Mouse (Mus musculus): ENCODE results near the gene Tnpo2. TPM values are rescaled to one million over a fixed set of nuclear protein-coding genes. Genes with fewer than 3 reads are reported as not detected.
A peak's percentile ranks its signal among the peaks of the same experiment; 100 is the strongest.

Gene Tnpo2
- total RNA-seq (2015; ENCODE audit: low replicate concordance) (24.9 and 35.6 TPM in 2 replicates), total RNA-seq (2017; ENCODE audit: low replicate concordance) (31.8 and 40.2 TPM in 2 replicates)

DNA sequence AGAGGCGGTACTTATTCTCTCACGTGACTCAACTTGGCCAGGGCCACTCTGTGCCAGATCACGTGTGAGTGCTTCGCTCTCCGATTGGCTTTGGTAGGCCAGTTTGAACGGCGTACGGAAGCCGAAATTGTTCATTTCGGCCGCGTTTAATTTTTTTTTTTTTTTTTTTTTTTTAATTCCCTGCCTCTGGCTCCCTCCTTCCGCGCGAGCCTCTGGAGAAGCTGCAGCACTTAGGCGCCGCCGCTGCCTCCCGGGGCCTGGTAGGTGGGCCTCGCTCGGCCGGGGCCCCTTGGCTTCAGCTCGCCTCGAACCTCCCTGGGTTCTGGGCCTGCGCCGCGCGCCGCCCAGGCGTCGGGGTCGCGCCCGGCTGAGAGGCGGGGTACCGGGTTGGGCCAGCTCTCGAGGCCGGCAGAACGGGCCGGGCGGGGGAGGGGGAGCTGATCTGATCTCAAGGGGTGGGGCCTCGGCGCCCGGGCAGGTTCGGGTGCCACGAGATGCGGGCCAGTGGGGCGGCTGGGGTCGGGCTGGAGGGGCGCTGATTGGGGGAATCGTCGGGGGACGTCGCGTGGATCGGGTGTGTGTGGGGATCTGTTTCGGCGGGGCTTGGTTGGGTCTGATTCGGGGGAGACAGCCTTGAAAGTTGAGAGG lies at the start of gene Tnpo2:
Gene Tnpo2, plus strand, starts transcription at position 198 of the 648 bp plus-strand sequence.
- ATAC-seq (replicated peaks; ENCODE audit: low FRiP score, poor library complexity, severe bottlenecking): peak; percentile 89

DNA sequence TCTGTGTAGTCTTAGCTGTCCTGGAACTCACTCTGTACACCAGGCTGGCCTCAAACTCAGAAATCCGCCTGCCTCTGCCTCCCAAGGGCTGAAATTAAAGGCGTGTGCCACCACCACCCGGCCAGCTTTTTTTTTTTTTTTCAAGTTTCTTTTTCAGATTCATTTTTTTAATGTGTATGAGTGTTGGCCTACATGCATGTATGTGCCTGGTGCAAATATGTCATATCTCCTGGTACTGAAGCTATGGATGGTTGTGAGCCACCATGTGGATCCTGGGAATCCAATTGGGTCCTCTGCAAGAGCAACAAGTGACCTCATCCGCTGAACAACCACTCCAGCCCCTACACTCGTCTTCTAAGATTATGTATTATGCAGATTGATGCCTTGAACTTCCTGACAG lies 49.3 kb upstream of the Tnpo2 start:
- no peak for ATAC-seq (replicated peaks; ENCODE audit: low FRiP score, poor library complexity, severe bottlenecking)

DNA sequence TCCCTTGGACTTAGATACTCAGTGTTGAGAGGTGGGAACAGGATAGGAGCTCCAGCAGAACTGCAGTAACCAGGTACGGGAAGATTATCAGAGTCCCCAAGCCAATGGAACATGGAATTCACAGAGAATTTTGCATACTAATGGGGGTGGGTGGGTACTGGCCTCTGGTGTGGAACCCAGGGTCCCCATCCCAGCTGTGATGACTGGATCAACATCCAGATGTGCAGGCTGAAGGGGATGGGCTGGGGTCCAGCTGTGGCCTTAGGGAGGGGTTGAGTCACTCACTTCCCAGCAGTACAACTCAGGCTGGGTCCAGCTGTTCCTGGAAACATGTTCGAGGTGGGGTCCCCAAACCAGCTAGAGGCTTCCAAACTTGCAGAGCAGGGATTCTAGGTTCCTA lies 48.8 kb upstream of the Tnpo2 start:
- ATAC-seq (replicated peaks; ENCODE audit: low FRiP score, poor library complexity, severe bottlenecking): no peak

DNA sequence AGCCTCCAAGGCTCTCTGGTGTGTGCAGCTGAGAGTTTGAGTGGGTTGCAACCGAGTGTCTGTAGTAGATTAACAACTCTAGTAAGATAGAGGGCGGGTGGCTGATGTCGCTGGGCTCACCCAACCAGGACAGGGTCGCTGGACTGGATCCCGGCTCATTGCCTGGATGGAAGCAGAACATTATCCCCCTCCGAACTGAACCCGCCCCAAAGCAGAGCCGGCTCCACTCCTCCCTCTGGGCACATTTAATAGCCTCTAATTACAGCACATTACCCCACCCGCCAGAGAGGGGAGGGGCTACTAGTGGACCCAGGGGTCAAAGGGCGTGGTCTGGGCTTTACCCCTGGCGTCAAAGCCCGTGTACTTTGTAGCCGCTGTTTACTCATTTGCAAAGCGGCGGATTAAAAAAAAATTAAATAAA lies 47.4 kb upstream of the Tnpo2 start:
- peak; percentile 39 for ATAC-seq (replicated peaks; ENCODE audit: low FRiP score, poor library complexity, severe bottlenecking)

DNA sequence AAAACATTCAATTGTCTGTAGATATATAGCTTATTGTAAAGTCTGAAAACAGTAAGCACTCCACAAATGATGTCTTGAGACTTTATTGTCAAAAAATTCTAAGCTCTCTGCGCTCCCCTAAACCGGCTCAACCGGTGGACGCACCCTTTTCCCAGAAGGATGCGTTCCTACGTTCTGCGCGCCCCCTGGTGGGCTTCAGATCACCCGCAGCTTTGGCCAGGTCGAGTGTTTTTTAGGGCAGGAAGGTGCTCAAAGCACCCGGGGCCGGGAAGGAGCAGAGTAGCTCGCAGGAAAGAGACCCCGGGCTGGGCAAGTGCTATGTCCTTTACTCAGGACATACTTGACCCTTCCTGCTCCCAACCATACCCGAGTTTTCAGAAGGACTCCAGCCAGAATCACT lies 46.9 kb upstream of the Tnpo2 start:
- ATAC-seq (replicated peaks; ENCODE audit: low FRiP score, poor library complexity, severe bottlenecking): peak; percentile 79

DNA sequence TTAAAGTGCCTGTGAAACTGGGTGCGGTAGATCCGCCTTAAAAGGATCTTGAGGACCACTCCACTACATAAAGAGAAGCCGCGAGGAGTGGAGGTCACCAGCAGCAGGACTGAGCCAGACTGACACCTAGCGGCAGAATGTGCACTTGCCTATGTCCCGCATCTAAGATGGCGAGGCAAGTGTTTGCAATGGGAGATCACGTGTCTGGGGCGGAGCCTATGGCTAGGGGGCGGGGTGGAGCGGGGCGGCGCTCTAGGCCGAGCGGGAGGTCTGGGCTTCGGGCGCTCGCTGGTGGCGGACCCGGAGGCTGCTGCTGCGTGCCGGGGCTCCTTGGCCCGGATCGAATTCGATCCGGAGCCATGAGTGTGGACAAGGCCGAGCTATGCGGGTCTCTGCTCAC lies 46.4 kb upstream of the Tnpo2 start, which contains the start of gene Hook2:
Gene Hook2, plus strand, starts transcription at position 255 of the 400 bp plus-strand sequence.
- peak; percentile 81 for ATAC-seq (replicated peaks; ENCODE audit: low FRiP score, poor library complexity, severe bottlenecking)

DNA sequence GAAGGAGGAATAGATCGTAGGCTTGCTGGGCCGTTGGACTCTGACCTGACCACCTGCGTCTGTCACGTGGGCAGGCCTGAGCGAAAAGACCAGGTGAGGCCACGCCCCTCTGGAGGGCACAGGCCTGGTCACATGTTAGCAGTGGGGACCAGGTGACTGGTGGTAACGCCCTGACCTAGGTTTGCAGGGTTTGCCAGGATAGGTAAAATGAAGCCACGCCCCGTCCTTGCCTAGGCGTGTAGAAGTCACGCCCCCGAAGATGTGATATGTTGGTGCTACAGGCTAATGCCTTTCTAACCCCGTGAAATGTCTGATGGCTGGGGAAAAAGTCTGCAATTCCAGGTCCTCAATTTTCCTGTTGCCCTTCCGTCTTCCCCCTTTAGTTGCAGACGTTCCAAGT lies 45.9 kb upstream of the Tnpo2 start:
- ATAC-seq (replicated peaks; ENCODE audit: low FRiP score, poor library complexity, severe bottlenecking): peak; percentile 46

DNA sequence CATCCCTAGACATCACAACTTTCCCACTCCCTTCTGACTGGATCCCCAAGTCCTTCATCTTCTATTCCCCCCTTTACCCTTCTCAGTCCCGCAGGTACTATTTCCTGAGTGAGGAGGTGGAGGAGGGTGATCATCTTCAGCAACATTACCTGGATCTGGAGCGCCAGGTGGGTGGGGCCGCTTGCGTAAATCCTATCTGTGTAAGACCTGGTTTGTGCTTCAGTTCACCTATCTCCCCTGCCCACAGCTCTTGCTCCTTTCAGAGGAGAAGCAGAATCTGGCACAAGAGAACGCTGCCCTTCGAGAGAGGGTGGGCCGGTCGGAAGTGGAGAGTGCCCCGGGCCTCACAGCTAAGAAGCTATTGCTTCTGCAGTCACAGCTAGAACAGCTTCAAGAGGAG lies 42.3 kb upstream of the Tnpo2 start:
- no peak for ATAC-seq (replicated peaks; ENCODE audit: low FRiP score, poor library complexity, severe bottlenecking)

DNA sequence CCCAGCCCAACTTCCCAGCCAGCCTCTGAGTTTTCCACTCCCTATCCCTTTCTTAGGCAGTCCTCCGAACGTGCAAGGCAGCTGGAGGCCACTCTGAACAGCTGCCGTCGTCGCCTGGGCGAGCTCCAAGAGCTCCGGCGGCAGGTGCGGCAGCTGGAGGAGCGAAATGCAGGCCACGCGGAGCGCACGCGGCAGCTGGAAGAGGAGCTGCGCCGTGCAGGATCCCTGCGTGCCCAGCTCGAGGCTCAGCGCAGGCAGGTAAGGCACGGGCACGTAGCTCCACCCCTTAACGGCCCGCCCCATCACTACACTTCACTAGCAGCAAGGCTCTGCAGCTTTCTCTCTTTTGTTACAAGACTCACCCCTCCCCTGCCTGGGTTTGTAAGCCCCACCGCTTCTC lies 41.0 kb upstream of the Tnpo2 start:
- no peak for ATAC-seq (replicated peaks; ENCODE audit: low FRiP score, poor library complexity, severe bottlenecking)

DNA sequence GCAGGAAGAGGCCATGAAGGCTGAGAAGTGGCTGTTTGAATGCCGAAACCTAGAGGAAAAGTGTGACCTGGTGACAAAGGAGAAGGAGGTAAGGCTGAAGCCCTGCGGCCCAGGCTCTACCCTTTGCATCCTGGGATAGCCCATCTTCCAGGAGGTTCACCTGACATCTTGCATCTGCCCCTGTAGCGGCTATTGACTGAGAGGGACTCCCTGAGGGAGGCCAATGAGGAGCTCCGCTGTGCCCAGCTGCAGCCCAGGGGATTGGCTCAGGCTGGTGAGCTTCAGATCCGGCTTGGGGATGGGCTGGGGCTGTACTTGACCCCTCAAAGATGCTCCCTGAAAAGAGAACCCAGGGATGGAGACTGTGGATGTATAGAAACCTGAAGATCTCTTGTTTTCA lies 39.7 kb upstream of the Tnpo2 start:
- no peak for ATAC-seq (replicated peaks; ENCODE audit: low FRiP score, poor library complexity, severe bottlenecking)

DNA sequence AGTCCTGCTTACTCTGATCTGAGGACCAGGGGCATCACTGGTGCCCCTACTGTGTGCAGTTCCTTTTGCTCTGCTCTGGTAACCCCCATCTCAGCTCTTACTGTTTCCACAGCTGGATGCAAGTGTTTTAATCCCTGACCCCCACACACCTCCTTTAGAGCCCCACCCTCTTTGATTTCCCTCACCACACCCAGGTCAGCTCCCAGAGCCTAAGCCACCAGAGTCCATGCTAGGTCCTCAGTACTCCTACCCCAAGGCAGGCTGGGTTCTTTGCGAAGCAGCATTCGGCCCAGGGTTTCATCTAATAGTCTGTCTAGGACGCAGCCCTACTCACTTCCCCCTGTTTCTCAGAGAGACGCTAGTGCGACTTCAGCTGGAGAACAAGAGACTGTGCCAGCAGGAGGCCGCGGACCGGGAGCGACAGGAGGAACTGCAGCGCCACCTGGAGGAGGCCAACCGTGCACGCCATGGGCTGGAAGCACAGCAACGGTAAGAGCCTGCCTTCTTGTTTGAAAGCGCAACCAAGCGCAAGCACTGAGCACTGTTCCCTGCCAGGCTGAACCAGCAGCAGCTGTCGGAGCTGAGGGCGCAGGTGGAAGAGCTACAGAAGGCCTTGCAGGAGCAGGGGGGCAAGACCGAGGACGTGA lies 38.9 kb upstream of the Tnpo2 start:
- ATAC-seq (replicated peaks; ENCODE audit: low FRiP score, poor library complexity, severe bottlenecking): peak; percentile 95

DNA sequence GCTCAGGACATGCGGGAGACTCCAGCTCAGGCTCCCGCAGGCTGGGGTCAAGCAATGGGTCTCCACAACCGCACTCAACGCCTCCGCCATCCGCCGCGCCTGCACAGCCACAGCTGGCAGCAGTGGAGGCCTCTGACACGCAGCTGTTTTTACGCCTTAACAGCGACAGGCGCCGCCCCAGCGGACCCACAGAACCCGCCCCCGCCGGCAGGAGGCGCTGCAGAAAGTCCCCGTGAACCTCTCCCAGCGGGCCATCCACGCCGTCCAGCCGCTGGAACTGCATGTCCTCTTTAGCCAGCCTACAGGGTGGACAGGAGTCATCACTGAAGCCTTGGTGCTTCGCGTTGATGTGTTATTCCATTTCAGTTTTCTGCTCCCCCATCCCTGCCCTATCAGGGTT lies 29.0 kb upstream of the Tnpo2 start:
- ATAC-seq (replicated peaks; ENCODE audit: low FRiP score, poor library complexity, severe bottlenecking): peak; percentile 86

DNA sequence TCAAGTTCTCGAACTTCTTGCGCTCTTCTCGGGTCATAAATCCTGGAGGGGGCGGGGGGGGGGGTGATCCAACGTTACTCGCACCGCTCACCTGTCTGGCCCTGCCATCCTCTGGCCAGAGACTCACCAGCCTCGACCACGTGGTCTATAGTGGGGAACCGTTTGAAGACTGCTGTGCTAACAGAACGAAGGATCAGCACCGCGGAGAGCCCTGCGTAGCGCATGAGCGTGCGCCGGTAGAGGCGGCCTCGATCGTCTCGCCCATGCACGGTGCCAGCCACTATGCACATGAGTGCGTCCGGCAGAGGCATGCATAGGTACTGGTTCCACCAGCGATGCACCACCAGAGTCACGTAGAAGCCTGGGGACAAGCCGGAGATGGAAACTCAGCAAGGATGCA lies 25.5 kb upstream of the Tnpo2 start:
- no peak for ATAC-seq (replicated peaks; ENCODE audit: low FRiP score, poor library complexity, severe bottlenecking)

DNA sequence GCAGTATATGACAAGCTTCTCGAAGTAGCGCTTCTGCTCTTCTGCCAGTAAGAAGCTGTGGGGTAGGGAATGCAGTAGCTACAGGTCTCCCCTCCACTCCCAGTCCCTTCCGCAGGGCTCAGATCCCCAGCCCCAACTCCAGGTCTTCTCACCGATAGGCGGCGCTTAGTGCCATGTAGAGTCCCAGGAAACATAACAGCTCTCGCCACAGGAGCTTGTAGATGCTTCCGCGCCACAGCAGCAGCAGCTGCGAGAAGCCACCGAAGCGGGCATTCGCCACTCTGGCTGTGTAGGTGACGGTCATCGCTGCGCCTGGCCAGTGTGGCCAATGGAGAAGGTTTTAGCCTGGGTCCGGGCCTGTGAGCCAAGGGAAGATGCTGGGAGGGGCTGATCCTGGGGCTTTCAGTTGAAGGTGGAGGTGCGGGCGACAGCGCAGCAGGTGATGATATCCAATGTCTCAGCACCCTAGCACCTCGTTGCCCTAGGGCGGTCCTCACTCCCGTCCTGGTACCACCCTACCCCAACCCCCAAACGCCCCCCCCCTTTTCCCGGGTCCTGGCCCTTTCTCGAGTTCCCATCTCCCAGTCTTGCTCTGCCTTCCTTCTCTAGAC lies 23.4 kb upstream of the Tnpo2 start:
- ATAC-seq (replicated peaks; ENCODE audit: low FRiP score, poor library complexity, severe bottlenecking): peak; percentile 65; the same call in 1 of the 2 replicates

DNA sequence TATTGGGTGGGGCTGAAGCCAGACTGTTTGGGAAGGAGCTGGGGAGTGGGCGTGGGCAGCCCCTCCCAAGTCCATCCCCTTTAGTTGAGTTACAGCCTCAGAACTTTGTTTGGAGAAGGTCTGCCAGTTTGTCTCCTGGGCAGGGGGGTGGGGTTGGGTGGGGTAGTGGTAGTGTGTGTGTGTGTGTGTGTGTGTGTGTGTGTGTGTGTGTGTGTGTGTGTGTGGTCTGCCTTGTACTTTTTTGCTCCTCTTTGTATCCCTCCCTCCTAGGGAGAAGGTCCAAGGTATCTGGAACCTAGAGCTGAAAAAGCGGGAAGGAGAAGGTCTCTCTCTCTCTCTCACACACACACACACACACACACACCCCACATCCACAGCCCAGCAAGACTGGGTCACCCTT lies 22.3 kb upstream of the Tnpo2 start, which contains the start of gene Best2:
Gene Best2, minus strand, starts transcription at position 101 of the 400 bp plus-strand sequence.
- ATAC-seq (replicated peaks; ENCODE audit: low FRiP score, poor library complexity, severe bottlenecking): no peak

DNA sequence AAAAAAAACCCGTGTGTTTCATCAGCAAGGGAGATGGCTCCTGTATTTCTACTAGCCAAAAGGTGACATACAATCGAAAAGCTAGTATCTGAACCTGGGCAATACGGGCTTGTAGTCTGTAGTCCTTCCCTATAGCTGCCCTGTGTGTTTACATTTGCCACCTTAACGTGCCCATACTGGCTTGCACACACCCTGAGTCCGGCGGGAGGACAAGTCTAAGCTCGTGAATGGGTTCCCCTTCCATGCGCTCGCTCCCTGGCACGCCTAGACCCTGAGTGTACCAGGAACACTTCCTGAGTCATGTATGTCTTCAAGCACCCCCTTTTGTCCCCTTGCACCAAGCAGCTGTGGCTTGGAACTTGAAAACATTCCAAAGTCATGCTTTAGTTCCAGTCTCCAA lies 20.0 kb upstream of the Tnpo2 start:
- no peak for ATAC-seq (replicated peaks; ENCODE audit: low FRiP score, poor library complexity, severe bottlenecking)

DNA sequence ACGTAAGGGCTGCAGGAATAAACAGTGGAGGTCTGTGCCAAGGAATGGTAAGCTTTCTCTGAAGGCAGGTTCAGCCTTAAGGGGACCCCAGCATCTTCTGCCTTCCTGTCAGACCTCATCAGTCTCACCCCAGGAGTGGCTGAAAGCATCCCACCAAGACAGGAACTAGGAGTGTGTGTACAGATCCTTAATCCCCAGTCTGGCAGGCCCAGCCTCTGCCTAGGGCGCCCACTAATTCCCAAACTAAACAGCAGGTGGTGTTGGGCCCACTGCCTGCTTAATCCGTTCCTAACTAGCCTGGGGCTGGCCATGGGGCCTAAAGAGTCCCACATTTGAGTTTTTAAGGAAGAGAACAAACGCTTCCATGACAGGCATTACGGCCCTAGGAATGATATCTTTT lies 19.5 kb upstream of the Tnpo2 start:
- no peak for ATAC-seq (replicated peaks; ENCODE audit: low FRiP score, poor library complexity, severe bottlenecking)

DNA sequence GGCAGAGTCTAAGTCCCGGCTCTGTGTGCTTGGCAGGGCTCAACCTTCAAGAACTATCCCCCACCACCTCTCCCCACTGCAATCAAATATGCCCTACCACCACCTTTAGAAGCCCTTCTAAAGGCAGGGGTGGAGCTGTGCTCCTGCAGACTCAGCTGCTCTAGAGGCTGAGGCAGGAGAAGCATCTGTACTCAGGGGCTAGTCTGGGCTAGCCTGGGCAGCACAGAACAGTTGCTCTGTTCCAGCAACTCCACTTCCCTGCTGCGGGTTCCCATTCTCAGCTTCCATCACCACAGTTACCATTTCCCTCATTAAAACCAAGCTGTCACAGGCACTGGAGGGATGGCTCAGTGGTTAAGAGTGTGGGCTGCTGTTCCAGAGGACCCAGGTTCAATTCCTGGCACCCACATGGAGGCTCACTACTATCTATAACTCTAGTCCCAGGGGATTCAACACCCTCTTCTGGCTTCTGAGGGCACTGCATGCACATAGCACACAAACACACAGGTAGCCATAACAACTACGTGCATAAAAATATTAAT lies 15.1 kb upstream of the Tnpo2 start:
- no peak for ATAC-seq (replicated peaks; ENCODE audit: low FRiP score, poor library complexity, severe bottlenecking)

DNA sequence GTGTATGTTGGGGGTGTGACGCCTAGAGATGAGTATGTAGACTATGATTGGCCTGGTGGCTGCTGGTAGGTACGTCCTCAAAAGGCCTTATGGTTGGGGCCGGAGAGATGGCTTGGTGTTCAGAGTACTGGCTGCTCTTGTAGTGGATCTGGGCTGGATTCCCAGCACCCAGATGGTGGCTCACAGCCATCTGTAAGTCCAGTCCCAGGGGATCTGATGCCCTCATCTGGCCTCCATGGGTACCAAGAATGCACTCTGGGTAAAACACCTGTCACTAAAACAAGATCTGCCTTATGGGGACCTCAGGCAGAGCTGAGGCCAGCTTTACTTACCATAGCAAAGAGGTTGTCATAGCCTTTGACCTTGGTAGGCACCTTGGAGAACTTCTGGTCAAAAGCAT lies 12.9 kb upstream of the Tnpo2 start:
- ATAC-seq (replicated peaks; ENCODE audit: low FRiP score, poor library complexity, severe bottlenecking): no peak

DNA sequence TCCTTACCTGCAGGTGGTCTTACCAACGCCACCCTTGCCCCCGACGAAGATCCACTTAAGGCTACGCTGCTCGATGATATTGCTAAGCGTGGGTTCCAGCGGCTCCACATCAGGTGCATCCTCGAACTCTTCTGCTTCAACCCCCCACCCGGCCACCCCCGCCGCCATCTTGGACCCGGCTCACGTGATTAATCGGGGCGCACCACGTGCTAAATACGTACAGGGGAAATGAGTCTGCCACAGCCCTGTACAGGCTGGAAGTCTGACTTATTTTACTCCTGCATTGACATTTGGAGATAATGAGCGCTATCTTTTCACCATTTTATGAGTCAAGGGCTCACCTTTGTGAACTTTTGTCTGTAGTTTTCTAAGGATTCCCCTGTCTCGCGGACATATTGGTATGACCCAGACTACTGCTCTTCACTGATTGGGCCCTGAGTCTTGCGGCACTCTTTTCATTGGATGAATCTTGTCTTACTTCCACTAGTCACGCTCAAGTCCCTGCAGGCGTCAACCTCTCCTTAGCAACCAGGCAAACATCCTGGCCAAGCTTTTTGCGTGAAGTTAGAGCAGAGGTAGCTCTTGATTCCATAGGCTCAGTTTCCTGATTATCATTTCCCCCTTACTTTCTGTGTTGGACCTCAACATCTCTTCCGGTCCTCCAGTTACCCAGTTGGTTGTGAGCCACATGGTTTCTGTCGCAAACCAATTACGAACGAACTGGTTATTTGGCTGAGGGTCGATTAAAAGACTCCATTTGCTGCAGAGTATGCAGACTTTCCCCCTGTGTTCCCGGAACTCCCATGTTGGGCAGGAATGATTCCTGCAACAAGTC lies 11.4 kb upstream of the Tnpo2 start, which contains the start of gene Asna1:
Gene Asna1, minus strand, starts transcription at position 184 of the 835 bp plus-strand sequence.
- ATAC-seq (replicated peaks; ENCODE audit: low FRiP score, poor library complexity, severe bottlenecking): peak; percentile 85
